Mouse (Mus musculus) MEL (cell line): Measurements from ENCODE around the gene Vps52. TPM values are rescaled to one million over a fixed set of nuclear protein-coding genes. Genes with fewer than 3 reads are reported as not detected.

Experiments
- DNase-seq: peaks from one replicate; pipeline ENCODE4 v3.0.0; 2011; ENCODE audit warnings: low read depth, low spot score
- H3K27ac ChIP-seq: 2 replicates; pipeline ENCODE4 v1.5.1; 2012; ENCODE audit warnings: low read depth, mild to moderate bottlenecking, control low read depth, low read length, moderate library complexity; ENCODE audit not compliant: control insufficient read depth
- H3K27me3 ChIP-seq, 2 experiments: fragments of 150-350 bp in 1 of 2; sonication (generic) in 1 of 2; 2 replicates each; pipeline ENCODE4 v1.6.1; 2012; ENCODE audit warnings: low read length in 2 of 2, mild to moderate bottlenecking in 2 of 2, improper control_type of control experiment in 1 of 2, moderate library complexity in 1 of 2; ENCODE audit not compliant: insufficient read depth in 2 of 2, control insufficient read depth in 1 of 2
- H3K36me3 ChIP-seq, 2 experiments: 2 replicates each; pipeline ENCODE4 v1.6.1; 2012 to 2014; ENCODE audit warnings: low read length in 2 of 2, improper control_type of control experiment in 1 of 2, inconsistent platforms in 1 of 2, mild to moderate bottlenecking in 1 of 2; ENCODE audit not compliant: insufficient read depth in 2 of 2, control insufficient read depth in 1 of 2
- H3K4me1 ChIP-seq, 2 experiments: fragments of 150-350 bp in 1 of 2; sonication (generic) in 1 of 2; 2 replicates each; pipeline ENCODE4 v1.6.1; 2012; ENCODE audit warnings: low read length in 2 of 2, improper control_type of control experiment in 1 of 2, mild to moderate bottlenecking in 1 of 2; ENCODE audit not compliant: insufficient read depth in 2 of 2, control insufficient read depth in 1 of 2
- H3K4me3 ChIP-seq, 2 experiments: fragments of 150-350 bp in 1 of 2; sonication (generic) in 1 of 2; 2 replicates each; pipeline ENCODE4 v1.5.1; 2012; ENCODE audit warnings: low read depth in 2 of 2, low read length in 2 of 2, mild to moderate bottlenecking in 2 of 2, moderate library complexity in 2 of 2, control low read depth in 1 of 2, improper control_type of control experiment in 1 of 2; ENCODE audit not compliant: control insufficient read depth in 1 of 2, insufficient read depth in 1 of 2
- H3K79me2 ChIP-seq: 2 replicates; pipeline ENCODE4 v1.6.1; 2012; ENCODE audit warnings: mild to moderate bottlenecking, low read length, moderate library complexity; ENCODE audit not compliant: control insufficient read depth, poor library complexity, insufficient read depth
- H3K9ac ChIP-seq: 2 replicates; pipeline ENCODE4 v1.6.1; 2012; ENCODE audit warnings: low read depth, mild to moderate bottlenecking, control low read depth, low read length, moderate library complexity; ENCODE audit not compliant: control insufficient read depth, poor library complexity, severe bottlenecking
- H3K9me3 ChIP-seq: fragments of 150-350 bp; sonication (generic); replicated peaks from 2 replicates; pipeline ENCODE4 v1.6.1; 2012; ENCODE audit warnings: mild to moderate bottlenecking, low read length, improper control_type of control experiment, moderate library complexity; ENCODE audit not compliant: insufficient read depth
- CHD1 ChIP-seq: IDR thresholded peaks from 2 replicates; pipeline ENCODE4 v1.6.1; 2012; ENCODE audit warnings: low read depth, mild to moderate bottlenecking, inconsistent platforms, low read length, improper control_type of control experiment
- CTCF ChIP-seq, 3 experiments: IDR thresholded peaks in 2 of 3; conservative IDR thresholded peaks in 1 of 3; 2 replicates each; pipeline ENCODE4 v1.5.1; 2011 to 2012; ENCODE audit warnings: low read length in 3 of 3, low read depth in 2 of 3, mild to moderate bottlenecking in 2 of 3, improper control_type of control experiment in 1 of 3, inconsistent platforms in 1 of 3, mixed read lengths in 1 of 3, moderate library complexity in 1 of 3; ENCODE audit not compliant: control insufficient read depth in 1 of 3, insufficient read depth in 1 of 3, poor library complexity in 1 of 3, severe bottlenecking in 1 of 3
- E2F4 ChIP-seq: IDR thresholded peaks from 2 replicates; pipeline ENCODE4 v1.6.1; 2011; ENCODE audit warnings: low read depth, low read length, improper control_type of control experiment, borderline replicate concordance
- EP300 ChIP-seq, 2 experiments: IDR thresholded peaks; 2 replicates each; pipeline ENCODE4 v1.6.1; 2011; ENCODE audit warnings: improper control_type of control experiment in 2 of 2, low read length in 2 of 2, low read depth in 1 of 2, mild to moderate bottlenecking in 1 of 2
- ETS1 ChIP-seq: IDR thresholded peaks from 2 replicates; pipeline ENCODE4 v1.6.1; 2012; ENCODE audit warnings: low read depth, mild to moderate bottlenecking, inconsistent platforms, low read length, improper control_type of control experiment, moderate library complexity
- GABPA ChIP-seq: IDR thresholded peaks from 2 replicates; pipeline ENCODE4 v1.6.1; 2012; ENCODE audit warnings: low read depth, mild to moderate bottlenecking, inconsistent platforms, low read length, improper control_type of control experiment, moderate library complexity
- HCFC1 ChIP-seq: IDR thresholded peaks from 2 replicates; pipeline ENCODE4 v1.6.1; 2012; ENCODE audit warnings: low read depth, mild to moderate bottlenecking, inconsistent platforms, low read length, improper control_type of control experiment, moderate library complexity
- JUND ChIP-seq: IDR thresholded peaks from 2 replicates; pipeline ENCODE4 v1.6.1; 2011; ENCODE audit warnings: low read depth, mild to moderate bottlenecking, improper control_type of control experiment, low read length
- KAT2A ChIP-seq: conservative IDR thresholded peaks from 2 replicates; pipeline ENCODE4 v1.6.1; 2012; ENCODE audit warnings: low read depth, low read length, improper control_type of control experiment, inconsistent platforms
- MAX ChIP-seq: IDR thresholded peaks from 2 replicates; pipeline ENCODE4 v1.6.1; 2011; ENCODE audit warnings: low read length, improper control_type of control experiment
- MAZ ChIP-seq: IDR thresholded peaks from 2 replicates; pipeline ENCODE4 v1.6.1; 2012; ENCODE audit warnings: low read depth, mild to moderate bottlenecking, inconsistent platforms, low read length, improper control_type of control experiment
- MXI1 ChIP-seq: IDR thresholded peaks from 2 replicates; pipeline ENCODE4 v1.6.1; 2011; ENCODE audit warnings: mild to moderate bottlenecking, low read depth, low read length, improper control_type of control experiment
- MYB ChIP-seq: IDR thresholded peaks from 2 replicates; pipeline ENCODE4 v1.6.1; 2011; ENCODE audit warnings: mild to moderate bottlenecking, low read depth, low read length, improper control_type of control experiment
- MYC ChIP-seq: IDR thresholded peaks from 2 replicates; pipeline ENCODE4 v1.6.1; 2011; ENCODE audit warnings: low read depth, mild to moderate bottlenecking, low read length, improper control_type of control experiment, moderate library complexity
- NRF1 ChIP-seq: IDR thresholded peaks from 2 replicates; pipeline ENCODE4 v1.6.1; 2014; ENCODE audit warnings: low read depth, mild to moderate bottlenecking, inconsistent platforms, low read length, improper control_type of control experiment, moderate library complexity; ENCODE audit not compliant: poor library complexity, insufficient read depth, severe bottlenecking
- RAD21 ChIP-seq: IDR thresholded peaks from 2 replicates; pipeline ENCODE4 v1.6.1; 2011; ENCODE audit warnings: mild to moderate bottlenecking, low read depth, low read length, improper control_type of control experiment
- SIN3A ChIP-seq: IDR thresholded peaks from 2 replicates; pipeline ENCODE4 v1.6.1; 2012; ENCODE audit warnings: low read length, improper control_type of control experiment, inconsistent platforms
- SMC3 ChIP-seq: IDR thresholded peaks from 2 replicates; pipeline ENCODE4 v1.6.1; 2011; ENCODE audit warnings: low read depth, low read length, improper control_type of control experiment
- TAL1 ChIP-seq: IDR thresholded peaks from 2 replicates; pipeline ENCODE4 v1.6.1; 2012; ENCODE audit warnings: mild to moderate bottlenecking, inconsistent platforms, low read length, moderate library complexity, mixed read lengths
- TBP ChIP-seq: IDR thresholded peaks from 2 replicates; pipeline ENCODE4 v1.8.0; 2011; ENCODE audit warnings: low read depth, low read length, improper control_type of control experiment
- TCF12 ChIP-seq: IDR thresholded peaks from 2 replicates; pipeline ENCODE4 v1.6.1; 2014; ENCODE audit warnings: low read depth, mild to moderate bottlenecking, inconsistent platforms, low read length, improper control_type of control experiment, moderate library complexity
- UBTF ChIP-seq: IDR thresholded peaks from 2 replicates; pipeline ENCODE4 v1.6.1; 2012; ENCODE audit warnings: low read depth, mild to moderate bottlenecking, inconsistent platforms, low read length, improper control_type of control experiment, moderate library complexity, borderline replicate concordance; ENCODE audit not compliant: insufficient read depth
- USF2 ChIP-seq, 2 experiments: IDR thresholded peaks; 2 replicates each; pipeline ENCODE4 v1.6.1; 2011 to 2012; ENCODE audit warnings: improper control_type of control experiment in 2 of 2, low read length in 2 of 2, borderline replicate concordance in 1 of 2, inconsistent platforms in 1 of 2, low read depth in 1 of 2, mild to moderate bottlenecking in 1 of 2; ENCODE audit not compliant: insufficient read depth in 1 of 2
- ZC3H11A ChIP-seq: IDR thresholded peaks from 2 replicates; pipeline ENCODE4 v1.6.1; 2012; ENCODE audit warnings: low read depth, mild to moderate bottlenecking, inconsistent platforms, low read length, improper control_type of control experiment
- ZKSCAN1 ChIP-seq: IDR thresholded peaks from 2 replicates; pipeline ENCODE4 v1.6.1; 2012; ENCODE audit warnings: low read depth, mild to moderate bottlenecking, inconsistent platforms, low read length, improper control_type of control experiment, moderate library complexity
- ZNF384 ChIP-seq: IDR thresholded peaks from 2 replicates; pipeline ENCODE4 v1.6.1; 2012; ENCODE audit warnings: low read depth, mild to moderate bottlenecking, inconsistent platforms, low read length, improper control_type of control experiment
- polyA plus RNA-seq, 2 experiments: library from polyadenylated mRNA; stranded (reverse) in 1 of 2; unstranded in 1 of 2; fragments of >175 nt in 1 of 2; fragments of >200 nt in 1 of 2; gene quantifications; 2 replicates each; pipeline versions ENCODE4 v1.2.1 to v1.2.4; 2012; ENCODE audit warnings: low replicate concordance in 2 of 2, low read depth in 1 of 2; ENCODE audit not compliant: insufficient read length in 2 of 2, insufficient read depth in 1 of 2, missing spikeins in 1 of 2
- total RNA-seq: library from RNA; depleted of rRNA; stranded (reverse); fragments of 300-350 nt; gene quantifications from 2 replicates; pipeline ENCODE4 v1.2.3, GENCODE M21; 2012

Gene Vps52
- total and polyA plus RNA-seq, 3 experiments = 23.6 to 40.7 TPM; not detected in 1

GRCm38 (mm10) chr17:33919351-33920281 lies 36.0 kb upstream of the Vps52 start (continued):
- TF ChIP-seq USF2 (IDR thresholded peaks at IDR 0.05; ENCODE audit: borderline replicate concordance in 1 of 2, insufficient read depth in 1 of 2, low read depth in 1 of 2, low read length in 2 of 2) (no peak), MAX (peak; percentile 50; the same call in 1 of the 2 replicates), MYC (no peak), GABPA (no peak), UBTF (no peak), EP300 (IDR thresholded peaks at IDR 0.05; ENCODE audit: low read depth in 1 of 2, low read length in 2 of 2) (no peak; a peak in 1 of 4 replicates), JUND (no peak), TBP (0 out of 2 replicates have a peak, but pooled peaks have one; percentile 13), TCF12 (peak; percentile 54)

GRCm38 (mm10) chr17:33920282-33921097 lies 35.1 kb upstream of the Vps52 start:
- Histone ChIP-seq H3K27me3 (no peaks in the 10 kb centered on the region), H3K27ac (peak overlapping the region; percentile 66), H3K36me3 (peaks cover 0 to 8% of the 10 kb centered on the region in 2 experiments; a peak in 2 of 4 replicates), H3K9ac (peak overlapping the region; percentile 73), H3K4me1 (peaks cover 2 to 27% of the 10 kb centered on the region in 2 experiments), H3K4me3 (peak overlapping the region; percentile 77 to 81), H3K9me3 (no peaks in the 10 kb centered on the region), H3K79me2 (peaks cover 8% of the 10 kb centered on the region)
- DNase-seq = peak; percentile 88
- TF ChIP-seq JUND (0 out of 2 replicates have a peak, but pooled peaks have one; percentile 47), TCF12 (peak; percentile 24; the same call in 1 of the 2 replicates), EP300 (IDR thresholded peaks at IDR 0.05; ENCODE audit: low read depth in 1 of 2, low read length in 2 of 2) (peak in 1 of 2 experiments; percentile 27; a peak in 1 of 4 replicates), MXI1 (peak; percentile 81), USF2 (IDR thresholded peaks at IDR 0.05; ENCODE audit: borderline replicate concordance in 1 of 2, insufficient read depth in 1 of 2, low read depth in 1 of 2, low read length in 2 of 2) (no peak), SIN3A (peak; percentile 82), ZC3H11A (peak; percentile 31), MYC (peak; percentile 64; the same call in 1 of the 2 replicates), MAX (peak; percentile 59; the same call in 1 of the 2 replicates), NRF1 (no peak), SMC3 (peak; percentile 68), ZNF384 (peak; percentile 17; the same call in 1 of the 2 replicates), KAT2A (peak; percentile 38; the same call in 1 of the 2 replicates), HCFC1 (peak; percentile 48; the same call in 1 of the 2 replicates), TBP (0 out of 2 replicates have a peak, but pooled peaks have one; percentile 1), CTCF (IDR thresholded peaks at IDR 0.05 in 2 of 3, conservative IDR thresholded peaks at IDR 0.05 in 1 of 3; ENCODE audit: control insufficient read depth in 1 of 3, insufficient read depth in 1 of 3, low read depth in 2 of 3, low read length in 3 of 3, poor library complexity in 1 of 3, severe bottlenecking in 1 of 3) (peak; percentile 86 to 90 (median 89)), E2F4 (no peak), RAD21 (peak; percentile 66), ZKSCAN1 (no peak), MAZ (0 out of 2 replicates have a peak, but pooled peaks have one; percentile 39), TAL1 (no peak), ETS1 (peak; percentile 42; the same call in 1 of the 2 replicates), CHD1 (no peak), MYB (no peak)
